In the genomic region with DNA sequence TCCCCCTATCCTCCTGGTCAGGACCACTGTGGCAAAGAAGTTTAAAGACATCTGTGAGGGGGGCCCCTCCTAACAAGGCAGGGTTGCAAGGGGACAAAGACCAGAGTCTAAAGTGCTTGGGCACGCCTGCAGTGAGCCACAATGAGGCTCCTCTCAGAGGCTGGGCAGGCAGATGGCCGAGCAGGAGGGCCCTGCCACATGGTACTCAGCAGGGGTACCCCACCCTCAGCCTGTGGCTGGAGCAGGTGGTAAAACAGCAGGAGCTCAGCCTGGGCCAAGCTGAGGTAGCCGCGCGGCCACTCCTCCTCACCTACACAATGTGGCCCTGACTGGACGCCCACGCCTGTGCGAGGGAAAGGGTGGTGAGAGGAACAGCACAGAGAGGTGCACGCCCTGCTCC, we compare ENCODE assay signal across 10 mouse cellular contexts.
DNase-seq lines count a peak whose midpoint lies in the region; ATAC-seq lines count a peak whose summit lies in the region.
"Had no signal": no experiment of that assay in that cellular context is flagged by ENCODE, and none has a peak within 500 bp of the region (broad histone marks: within the 10 kb centered on the region; RNA-seq: fewer than 3 reads in every experiment).

No protein-coding gene starts in this region.

- no peak for DNase-seq in limb, embryonic 11.5 days (ENCODE audit: low spot score)
- DNase-seq in urinary bladder, adult 18-20 months (ENCODE audit: low spot score in 2 of 2) = no peak
- DNase-seq in heart, postnatal 36 days = no peak
- DNase-seq in kidney, postnatal 14 days = no peak
- DNase-seq: adrenal gland, postnatal 36 days; kidney, adult 11 months had no signal

- H3K27me3 ChIP-seq in megakaryocyte, embryonic 14.5 days (replicated peaks) = peaks cover 18% of the 10 kb centered on the region
- peaks cover 5% of the 10 kb centered on the region; the same call in 1 of the 2 replicates for H3K27me3 ChIP-seq in forebrain, embryonic 12.5 days
- no peaks in the 10 kb centered on the region for H3K27me3 ChIP-seq in limb, embryonic 11.5 days (ENCODE audit: control insufficient read depth, insufficient read depth, low read length)

- peak overlapping the region; percentile 54 for H3K4me3 ChIP-seq in megakaryocyte, embryonic 14.5 days (replicated peaks)
- H3K4me3 ChIP-seq in forebrain, embryonic 12.5 days (replicated peaks) = no peak overlapping the region
- no peak overlapping the region for H3K4me3 ChIP-seq in limb, embryonic 11.5 days (ENCODE audit: low read depth, low read length)

- intact Hi-C loops in heart, postnatal 36 days (cut with DNase I) = no loop called here

- no peak for ATAC-seq in megakaryocyte, adult 5-6 weeks (ENCODE audit: poor library complexity, severe bottlenecking)
- ATAC-seq in forebrain, embryonic 12.5 days (ENCODE audit: low FRiP score) = peak; percentile 84
- 0 out of 2 replicates have a peak, but pooled peaks have one; percentile 32 for ATAC-seq in limb, embryonic 11.5 days (ENCODE audit: insufficient number of reproducible peaks, low FRiP score, low TSS enrichment, low read depth)
- ATAC-seq in monocyte, adult 5-6 weeks (replicated peaks; ENCODE audit: insufficient number of reproducible peaks, low FRiP score, low TSS enrichment, poor library complexity, severe bottlenecking) = no peak

- H3K27ac ChIP-seq in forebrain, embryonic 12.5 days = peak overlapping the region; percentile 84
- H3K27ac ChIP-seq in limb, embryonic 11.5 days (replicated peaks; ENCODE audit: low read depth, low read length) = no peak overlapping the region

- H3K9me3 ChIP-seq in megakaryocyte, embryonic 14.5 days = peaks cover 39% of the 10 kb centered on the region
- peaks cover 4% of the 10 kb centered on the region; the same call in 1 of the 2 replicates for H3K9me3 ChIP-seq in forebrain, embryonic 12.5 days
- H3K9me3 ChIP-seq in limb, embryonic 11.5 days (ENCODE audit: control insufficient read depth, low read length) = no peaks in the 10 kb centered on the region; the same call in 1 of the 2 replicates

- H3K4me1 ChIP-seq in megakaryocyte, embryonic 14.5 days = no peaks in the 10 kb centered on the region
- peaks cover 30% of the 10 kb centered on the region for H3K4me1 ChIP-seq in forebrain, embryonic 12.5 days
- H3K4me1 ChIP-seq in limb, embryonic 11.5 days (ENCODE audit: control insufficient read depth, insufficient read depth, low read length) = peaks cover 5% of the 10 kb centered on the region

- no peak overlapping the region for H3K9ac ChIP-seq in forebrain, embryonic 12.5 days
- no peak overlapping the region for H3K9ac ChIP-seq in limb, embryonic 11.5 days (ENCODE audit: low read length)

- no peaks in the 10 kb centered on the region for H3K36me3 ChIP-seq in megakaryocyte, embryonic 14.5 days (replicated peaks; ENCODE audit: low read length)
- peaks cover 52% of the 10 kb centered on the region for H3K36me3 ChIP-seq in forebrain, embryonic 12.5 days (replicated peaks)
- no peaks in the 10 kb centered on the region for H3K36me3 ChIP-seq in limb, embryonic 11.5 days (ENCODE audit: control insufficient read depth, insufficient read depth, low read length)

- whole genome bisulfite sequencing in forebrain, embryonic 12.5 days = 27% methylated on average over 9 of the region's 9 CpGs
- WGBS in limb, embryonic 11.5 days = 59% methylated on average over 9 of the region's 9 CpGs

- no peak overlapping the region for H3K4me2 ChIP-seq in forebrain, embryonic 12.5 days
- no peak overlapping the region for H3K4me2 ChIP-seq in limb, embryonic 11.5 days (ENCODE audit: low read depth, severe bottlenecking)

Comparison
In these comparisons a context has a peak if more than half of its experiments do, and no peak if none do; other contexts are left out.
1. ATAC-seq: peak in forebrain, embryonic 12.5 days (single experiment) and limb, embryonic 11.5 days (single experiment); none in megakaryocyte, adult 5-6 weeks (single experiment) and monocyte, adult 5-6 weeks (single experiment).